In genomic region chr11:43531619-43532018, GRCm38 (mm10) we compare ENCODE assay signal across 11 mouse cellular contexts. TPM values are rescaled to one million over a fixed set of nuclear protein-coding genes. Genes with fewer than 3 reads are reported as not detected.
A peak's percentile ranks its signal among the peaks of the same experiment; 100 is the strongest.
DNase-seq lines count a peak whose midpoint lies in the region; ATAC-seq and TF ChIP-seq lines count a peak whose summit lies in the region.
"Had no signal": no experiment of that assay in that cellular context is flagged by ENCODE, and none has a peak within 500 bp of the region (broad histone marks: within the 10 kb centered on the region; RNA-seq: fewer than 3 reads in every experiment).

No protein-coding gene starts in this region.

- H3K9ac ChIP-seq in intestine, postnatal 0 days (ENCODE audit: low read depth, low read length), result no peak overlapping the region
- H3K9ac ChIP-seq in intestine, embryonic 15.5 days, result no peak overlapping the region
- H3K9ac ChIP-seq in neural tube, embryonic 11.5 days (ENCODE audit: low read length), result 0 out of 2 replicates have a peak overlapping the region, but pooled peaks have one; percentile 18
- H3K9ac ChIP-seq in hindbrain, postnatal 0 days (replicated peaks; ENCODE audit: low read length), result no peak overlapping the region

- ATAC-seq in intestine, postnatal 0 days, result no peak
- ATAC-seq in intestine, embryonic 15.5 days, result no peak
- ATAC-seq in neural tube, embryonic 11.5 days (ENCODE audit: insufficient read depth, low FRiP score, low TSS enrichment), result no peak
- peak; percentile 39; the same call in 1 of the 2 replicates for ATAC-seq in hindbrain, postnatal 0 days

- 76% methylated on average over 5 of the region's 5 CpGs for WGBS in intestine, postnatal 0 days
- 72% methylated on average over 5 of the region's 5 CpGs for WGBS in intestine, embryonic 15.5 days
- 73% methylated on average over 5 of the region's 5 CpGs for WGBS in neural tube, embryonic 11.5 days
- WGBS in hindbrain, postnatal 0 days, result 43% methylated on average over 5 of the region's 5 CpGs

- H3K4me2 ChIP-seq in intestine, postnatal 0 days (replicated peaks; ENCODE audit: low read depth), result no peak overlapping the region
- no peak overlapping the region for H3K4me2 ChIP-seq in intestine, embryonic 15.5 days (replicated peaks)
- peak overlapping the region; percentile 80; the same call in 1 of the 2 replicates for H3K4me2 ChIP-seq in neural tube, embryonic 11.5 days (ENCODE audit: low read depth)
- no peak overlapping the region for H3K4me2 ChIP-seq in hindbrain, postnatal 0 days (ENCODE audit: low read depth, low read length)

- DNase-seq in neural tube, embryonic 11.5 days (ENCODE audit: low spot score), result peak; percentile 30
- DNase-seq in neural tube, embryonic 10.5 days (ENCODE audit: extremely low spot score, low spot score), result no peak
- peak; percentile 43 for DNase-seq in hindbrain, postnatal 0 days (ENCODE audit: low spot score)
- no peak for DNase-seq in gastrocnemius, adult 8-10 months (ENCODE audit: low spot score in 2 of 2)
- no peak for DNase-seq in adrenal gland, postnatal 25 days
- DNase-seq: adrenal gland, postnatal 10 days; cerebellum, postnatal 10 days had no signal

- no peaks in the 10 kb centered on the region for H3K9me3 ChIP-seq in intestine, postnatal 0 days (ENCODE audit: control insufficient read depth)
- no peaks in the 10 kb centered on the region for H3K9me3 ChIP-seq in intestine, embryonic 15.5 days
- H3K9me3 ChIP-seq in neural tube, embryonic 11.5 days (ENCODE audit: control insufficient read depth, low read length), result no peaks in the 10 kb centered on the region
- no peaks in the 10 kb centered on the region for H3K9me3 ChIP-seq in hindbrain, postnatal 0 days (ENCODE audit: low read length)

- H3K4me1 ChIP-seq in intestine, postnatal 0 days (replicated peaks; ENCODE audit: control insufficient read depth, insufficient read depth, low read length), result no peaks in the 10 kb centered on the region; the same call in 1 of the 2 replicates
- H3K4me1 ChIP-seq in intestine, embryonic 15.5 days (replicated peaks), result no peaks in the 10 kb centered on the region; the same call in none of the 2 replicates
- peaks cover 11% of the 10 kb centered on the region for H3K4me1 ChIP-seq in neural tube, embryonic 11.5 days (ENCODE audit: control insufficient read depth, insufficient read depth, low read length)
- no peaks in the 10 kb centered on the region for H3K4me1 ChIP-seq in hindbrain, postnatal 0 days (ENCODE audit: insufficient read depth, low read length)

- peak; percentile 62 for TF ChIP-seq CTCF in intestine, postnatal 0 days (IDR thresholded peaks at IDR 0.05; ENCODE audit: low read depth)
- TF ChIP-seq CTCF in hindbrain, postnatal 0 days (IDR thresholded peaks at IDR 0.05; ENCODE audit: low read depth), result peak; percentile 72

- no peak overlapping the region for H3K4me3 ChIP-seq in intestine, postnatal 0 days (ENCODE audit: low read depth, low read length)
- no peak overlapping the region for H3K4me3 ChIP-seq in intestine, embryonic 15.5 days (replicated peaks)
- H3K4me3 ChIP-seq in neural tube, embryonic 11.5 days (ENCODE audit: low read depth, low read length), result no peak overlapping the region
- H3K4me3 ChIP-seq in hindbrain, postnatal 0 days (ENCODE audit: low read length), result no peak overlapping the region

- H3K36me3 ChIP-seq in intestine, postnatal 0 days (ENCODE audit: control insufficient read depth, insufficient read depth), result peaks cover 13% of the 10 kb centered on the region
- H3K36me3 ChIP-seq in intestine, embryonic 15.5 days, result peaks cover 3% of the 10 kb centered on the region; the same call in 1 of the 2 replicates
- H3K36me3 ChIP-seq in neural tube, embryonic 11.5 days (ENCODE audit: control insufficient read depth, insufficient read depth, low read length), result peaks cover 4% of the 10 kb centered on the region; the same call in 1 of the 2 replicates
- no peaks in the 10 kb centered on the region for H3K36me3 ChIP-seq in hindbrain, postnatal 0 days (ENCODE audit: insufficient read depth, low read length)

- no peaks in the 10 kb centered on the region for H3K27me3 ChIP-seq in intestine, postnatal 0 days (replicated peaks; ENCODE audit: control insufficient read depth, insufficient read depth, low read length)
- H3K27me3 ChIP-seq in intestine, embryonic 15.5 days (replicated peaks), result no peaks in the 10 kb centered on the region
- no peaks in the 10 kb centered on the region for H3K27me3 ChIP-seq in neural tube, embryonic 11.5 days (ENCODE audit: control insufficient read depth, insufficient read depth, low read length)
- no peaks in the 10 kb centered on the region for H3K27me3 ChIP-seq in hindbrain, postnatal 0 days (ENCODE audit: insufficient read depth, low read length)

- no peak overlapping the region for H3K27ac ChIP-seq in intestine, postnatal 0 days (ENCODE audit: low read depth, low read length)
- H3K27ac ChIP-seq in intestine, embryonic 15.5 days, result no peak overlapping the region
- H3K27ac ChIP-seq in neural tube, embryonic 11.5 days (ENCODE audit: low read depth, low read length), result no peak overlapping the region
- H3K27ac ChIP-seq in hindbrain, postnatal 0 days, result no peak overlapping the region

RNA-seq across cellular contexts. Expression of gene Ccnjl, which starts 3.0 kb away (rescaled TPM):
- 15.8 and 19.1 TPM in 2 replicates for polyA plus RNA-seq in intestine, postnatal 0 days (2015; fragmentation: Nextera tagmentation; extraction: Ambion mirVana)
- polyA plus RNA-seq in intestine, embryonic 15.5 days (2015; fragmentation: Nextera tagmentation; extraction: Ambion mirVana), result 15.9 and 16.6 TPM in 2 replicates
- polyA plus RNA-seq in neural tube, embryonic 11.5 days (2014; fragmentation: Nextera tagmentation; extraction: Ambion mirVana), result 44.0 and 45.2 TPM in 2 replicates
- total RNA-seq in hindbrain, postnatal 0 days (2014; rRNA removed), result 2.4 and 3.5 TPM in 2 replicates
- 4.6 and 5.5 TPM in 2 replicates for polyA plus RNA-seq in hindbrain, postnatal 0 days (2015; fragmentation: Nextera tagmentation; extraction: Ambion mirVana)
- under 1 TPM in 1 of 4 experiments, not detected in 3; 0.12 TPM for total RNA-seq in gastrocnemius, adult 8-10 months (2022)
- 3.2 and 3.9 TPM in 2 replicates for total RNA-seq in adrenal gland, postnatal 25 days (2021)
- total RNA-seq: MEL had no signal

RNA-seq across cellular contexts. Expression of gene 4933415A04Rik, which starts 55.2 kb away (rescaled TPM):
- 5.3 and 7.9 TPM in 2 replicates for polyA plus RNA-seq in intestine, postnatal 0 days (2015; fragmentation: Nextera tagmentation; extraction: Ambion mirVana)
- polyA plus RNA-seq in intestine, embryonic 15.5 days (2015; fragmentation: Nextera tagmentation; extraction: Ambion mirVana), result 4.4 and 5.4 TPM in 2 replicates
- 10.2 and 12.5 TPM in 2 replicates for polyA plus RNA-seq in neural tube, embryonic 11.5 days (2014; fragmentation: Nextera tagmentation; extraction: Ambion mirVana)
- 0.14 and 0.99 TPM in 2 replicates for total RNA-seq in hindbrain, postnatal 0 days (2014; rRNA removed)
- 2.6 and 2.9 TPM in 2 replicates for polyA plus RNA-seq in hindbrain, postnatal 0 days (2015; fragmentation: Nextera tagmentation; extraction: Ambion mirVana)
- under 1 TPM in 1 of 4 experiments, not detected in 3; 0.15 TPM for total RNA-seq in gastrocnemius, adult 8-10 months (2022)
- total RNA-seq in adrenal gland, postnatal 25 days (2021), result 1.0 and 1.1 TPM in 2 replicates
- total RNA-seq: megakaryocyte progenitor cell, adult 5-6 weeks; MEL had no signal

RNA-seq across cellular contexts. Expression of gene C1qtnf2, which starts 57.5 kb away (rescaled TPM):
- 9.4 and 11.9 TPM in 2 replicates for polyA plus RNA-seq in intestine, postnatal 0 days (2015; fragmentation: Nextera tagmentation; extraction: Ambion mirVana)
- 6.3 and 6.6 TPM in 2 replicates for polyA plus RNA-seq in intestine, embryonic 15.5 days (2015; fragmentation: Nextera tagmentation; extraction: Ambion mirVana)
- 1.5 and 1.9 TPM in 2 replicates for polyA plus RNA-seq in neural tube, embryonic 11.5 days (2014; fragmentation: Nextera tagmentation; extraction: Ambion mirVana)
- total RNA-seq in hindbrain, postnatal 0 days (2014; rRNA removed), result 13.9 and 15.7 TPM in 2 replicates
- 21.5 and 21.6 TPM in 2 replicates for polyA plus RNA-seq in hindbrain, postnatal 0 days (2015; fragmentation: Nextera tagmentation; extraction: Ambion mirVana)
- total RNA-seq in gastrocnemius, adult 8-10 months (2022), result 1 to 10 TPM; 1.2 to 2.1 (median 1.8) TPM
- 4.2 and 6.7 TPM in 2 replicates for total RNA-seq in adrenal gland, postnatal 25 days (2021)
- total RNA-seq: megakaryocyte progenitor cell, adult 5-6 weeks; MEL had no signal

Comparison
In these comparisons a context has a peak if more than half of its experiments do, and no peak if none do; other contexts are left out.
1. DNase-seq: peak in neural tube, embryonic 11.5 days (single experiment) and hindbrain, postnatal 0 days (single experiment); none in neural tube, embryonic 10.5 days (single experiment), gastrocnemius, adult 8-10 months (0 of 2) and adrenal gland, postnatal 25 days (single experiment).